Mouse (Mus musculus) myocyte (in vitro differentiated cells): ENCODE results near the gene Natd1. TPM values are rescaled to one million over a fixed set of nuclear protein-coding genes. Genes with fewer than 3 reads are reported as not detected.
A peak's percentile ranks its signal among the peaks of the same experiment; 100 is the strongest.
"Not testable (repeated sequence)": the region's sequence is repeated elsewhere in the genome, so short reads cannot be mapped to it uniquely, and the experiment has no call there.

ENCODE experiments used
- H3K27me3 ChIP-seq: one replicate; pipeline ENCODE4 v1.6.1; 2011; ENCODE audit not compliant: control insufficient read depth, insufficient read depth, insufficient read length
- H3K36me3 ChIP-seq: one replicate; pipeline ENCODE4 v1.6.1; 2011; ENCODE audit not compliant: control insufficient read depth, insufficient read depth
- H3K4me2 ChIP-seq: one replicate; pipeline ENCODE4 v1.6.1; 2011; ENCODE audit warnings: low read depth, control low read depth
- H3K4me3 ChIP-seq: one replicate; pipeline ENCODE4 v1.5.1; 2011; ENCODE audit warnings: mild to moderate bottlenecking, control low read depth, moderate library complexity
- H3K79me2 ChIP-seq: one replicate; pipeline ENCODE4 v1.6.1; 2011; ENCODE audit not compliant: control insufficient read depth, insufficient read depth
- H3ac ChIP-seq: one replicate; pipeline ENCODE4 v1.6.1; 2011; ENCODE audit not compliant: control insufficient read depth, insufficient read length
- CEBPB ChIP-seq: IDR thresholded peaks from 2 replicates; pipeline ENCODE4 v1.6.1; 2011; ENCODE audit warnings: mild to moderate bottlenecking, moderate library complexity; ENCODE audit not compliant: poor library complexity, insufficient read depth, severe bottlenecking
- E2F4 ChIP-seq: IDR thresholded peaks from one replicate; pipeline ENCODE4 v1.6.1; 2011; ENCODE audit warnings: mild to moderate bottlenecking, control low read depth, moderate library complexity; ENCODE audit not compliant: insufficient read depth
- MAX ChIP-seq: IDR thresholded peaks from one replicate; pipeline ENCODE4 v1.6.1; 2011; ENCODE audit warnings: low read depth, mild to moderate bottlenecking, control low read depth
- MYOD1 ChIP-seq, 3 experiments: IDR thresholded peaks; one replicate each; pipeline ENCODE4 v1.6.1; 2011; ENCODE audit warnings: control low read depth in 2 of 3, low read depth in 2 of 3, mild to moderate bottlenecking in 2 of 3, moderate library complexity in 1 of 3; ENCODE audit not compliant: insufficient read length in 2 of 3, control insufficient read depth in 1 of 3
- MYOG ChIP-seq, 3 experiments: IDR thresholded peaks; one replicate each; pipeline ENCODE4 v1.6.1; 2011; ENCODE audit warnings: control low read depth in 2 of 3, low read depth in 2 of 3, mild to moderate bottlenecking in 2 of 3; ENCODE audit not compliant: insufficient read length in 2 of 3, control insufficient read depth in 1 of 3, insufficient read depth in 1 of 3
- POLR2A ChIP-seq: IDR thresholded peaks from one replicate; pipeline ENCODE4 v1.6.1; 2011; ENCODE audit warnings: low read depth, mild to moderate bottlenecking, control low read depth, moderate library complexity; ENCODE audit not compliant: insufficient read length
- POLR2AphosphoS2 ChIP-seq: IDR thresholded peaks from one replicate; pipeline ENCODE4 v1.6.1; 2011; ENCODE audit warnings: low read depth, control low read depth; ENCODE audit not compliant: insufficient read length
- REST ChIP-seq: IDR thresholded peaks from one replicate; pipeline ENCODE4 v1.6.1; 2011; ENCODE audit warnings: mild to moderate bottlenecking, control low read depth, moderate library complexity; ENCODE audit not compliant: insufficient read depth, insufficient read length
- SRF ChIP-seq: IDR thresholded peaks from one replicate; pipeline ENCODE4 v1.6.1; 2011; ENCODE audit warnings: low read depth; ENCODE audit not compliant: control insufficient read depth, insufficient read length
- TCF12 ChIP-seq: IDR thresholded peaks from one replicate; pipeline ENCODE4 v1.6.1; 2011; ENCODE audit warnings: mild to moderate bottlenecking, control low read depth; ENCODE audit not compliant: poor library complexity, insufficient read depth, severe bottlenecking
- TCF3 ChIP-seq: IDR thresholded peaks from one replicate; pipeline ENCODE4 v1.6.1; 2011; ENCODE audit warnings: low read depth, control low read depth; ENCODE audit not compliant: insufficient read length
- USF1 ChIP-seq: IDR thresholded peaks from one replicate; pipeline ENCODE4 v1.6.1; 2011; ENCODE audit warnings: low read depth, mild to moderate bottlenecking, control low read depth, moderate library complexity
- polyA plus RNA-seq: library from polyadenylated mRNA; unstranded; fragments of >200 nt; fragmentation: generic; extraction: Trizol; gene quantifications from one replicate; pipeline ENCODE4 v1.2.1, GENCODE M21; 2012; ENCODE audit warnings: missing spikeins

The Natd1 gene
- polyA plus RNA-seq, 1 experiment, result 20.0 TPM

GRCm38 (mm10) chr11:60878056-60878612 is 36.4 kb downstream of the Natd1 start:
- Histone ChIP-seq H3K27me3 (no peaks in the 10 kb centered on the region), H3ac (peak overlapping the region; percentile 65), H3K36me3 (no peaks in the 10 kb centered on the region), H3K4me2 (peak overlapping the region; percentile 78), H3K79me2 (peaks cover 50% of the 10 kb centered on the region), H3K4me3 (peak overlapping the region; percentile 38)
- TF ChIP-seq POLR2AphosphoS2 (peak; percentile 35), MYOG (IDR thresholded peaks at IDR 0.05; ENCODE audit: control insufficient read depth in 1 of 3, insufficient read depth in 1 of 3, insufficient read length in 2 of 3, low read depth in 2 of 3) (peak in 2 of 3 experiments; percentile 8 to 11), MAX (no peak), TCF12 (no peak), POLR2A (no peak), REST (no peak), E2F4 (no peak), MYOD1 (IDR thresholded peaks at IDR 0.05; ENCODE audit: control insufficient read depth in 1 of 3, insufficient read length in 2 of 3, low read depth in 2 of 3) (peak in 1 of 3 experiments; percentile 2), TCF3 (no peak), USF1 (no peak), CEBPB (no peak), SRF (no peak)

- Histone ChIP-seq H3K4me3 (no peak overlapping the region), H3K79me2 (peaks cover 100% of the 10 kb centered on the region), H3ac (no peak overlapping the region), H3K27me3 (no peaks in the 10 kb centered on the region), H3K36me3 (no peaks in the 10 kb centered on the region), H3K4me2 (no peak overlapping the region)
- TF ChIP-seq POLR2AphosphoS2 (no peak), CEBPB (no peak), REST (no peak), TCF12 (no peak), MYOG (IDR thresholded peaks at IDR 0.05; ENCODE audit: control insufficient read depth in 1 of 3, insufficient read depth in 1 of 3, insufficient read length in 2 of 3, low read depth in 2 of 3) (no peak), MAX (no peak), MYOD1 (IDR thresholded peaks at IDR 0.05; ENCODE audit: control insufficient read depth in 1 of 3, insufficient read length in 2 of 3, low read depth in 2 of 3) (no peak), TCF3 (no peak), E2F4 (no peak), POLR2A (no peak)
Observed at GRCm38 (mm10) chr11:60873101-60873500, 41.4 kb downstream of the Natd1 start.

DNA sequence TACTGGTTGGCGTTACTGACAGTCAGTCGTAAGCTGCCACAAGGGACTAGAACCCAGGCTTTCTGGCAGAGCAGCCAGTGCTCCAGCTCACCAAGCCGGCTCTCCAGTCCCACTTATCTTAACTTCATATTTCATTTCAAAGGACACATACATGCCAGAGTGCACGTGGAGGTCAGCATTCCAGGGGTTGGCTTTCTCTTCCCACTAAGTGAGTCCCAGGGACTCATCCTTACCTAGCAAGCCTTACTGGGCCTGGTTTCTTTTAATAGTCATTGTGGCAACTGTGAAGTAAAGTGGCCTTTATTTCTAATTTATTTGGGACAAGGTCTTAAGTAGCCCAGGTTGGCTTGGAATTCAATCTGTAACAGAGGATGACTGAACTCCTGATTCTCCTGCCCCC is 43.1 kb downstream of the Natd1 start:
- no peak overlapping the region for H3K4me3 ChIP-seq
- no peak overlapping the region for H3ac ChIP-seq
- peaks cover 100% of the 10 kb centered on the region for H3K79me2 ChIP-seq
- H3K27me3 ChIP-seq, result no peaks in the 10 kb centered on the region
- H3K36me3 ChIP-seq, result no peaks in the 10 kb centered on the region
- H3K4me2 ChIP-seq, result no peak overlapping the region
- TF ChIP-seq POLR2AphosphoS2 (no peak), SRF (no peak), CEBPB (no peak), TCF12 (no peak), POLR2A (no peak), REST (no peak), MYOG (IDR thresholded peaks at IDR 0.05; ENCODE audit: control insufficient read depth in 1 of 3, insufficient read depth in 1 of 3, insufficient read length in 2 of 3, low read depth in 2 of 3) (no peak)

GRCm38 (mm10) chr11:60869471-60869870 is 45.1 kb downstream of the Natd1 start:
- not testable (repeated sequence) for H3K27me3 ChIP-seq, H3ac ChIP-seq, H3K4me2 ChIP-seq, H3K36me3 ChIP-seq, H3K4me3 ChIP-seq
- peaks cover 100% of the 10 kb centered on the region for H3K79me2 ChIP-seq

DNA sequence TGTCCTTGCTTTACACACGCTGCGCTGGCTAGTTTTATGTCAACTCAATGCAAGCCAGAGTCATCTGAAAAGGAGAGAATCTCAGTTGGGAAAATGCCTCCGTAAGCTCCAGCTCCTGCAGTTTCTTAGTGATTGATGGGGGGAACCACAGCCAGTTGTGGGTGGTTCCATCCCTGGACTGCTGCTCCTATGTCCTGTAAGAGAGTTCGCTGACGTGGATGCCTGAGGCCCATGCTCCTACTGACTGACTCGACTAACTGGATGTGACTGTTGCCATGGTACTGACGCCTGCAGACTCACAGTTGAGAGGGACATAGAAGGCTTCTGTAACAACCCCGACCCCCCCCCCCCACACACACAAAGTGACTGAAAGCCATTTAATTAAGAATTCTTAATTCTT is 46.6 kb downstream of the Natd1 start:
- TF ChIP-seq CEBPB (no peak), POLR2AphosphoS2 (no peak), POLR2A (no peak), TCF12 (no peak), REST (no peak), SRF (no peak), USF1 (no peak)
- Histone ChIP-seq H3K79me2 (peaks cover 97% of the 10 kb centered on the region), H3K36me3 (peaks cover 6% of the 10 kb centered on the region), H3K27me3 (no peaks in the 10 kb centered on the region), H3K4me3 (no peak overlapping the region), H3ac (no peak overlapping the region), H3K4me2 (no peak overlapping the region)
